Mouse (Mus musculus): ENCODE data around the gene Rdh5.

DNA sequence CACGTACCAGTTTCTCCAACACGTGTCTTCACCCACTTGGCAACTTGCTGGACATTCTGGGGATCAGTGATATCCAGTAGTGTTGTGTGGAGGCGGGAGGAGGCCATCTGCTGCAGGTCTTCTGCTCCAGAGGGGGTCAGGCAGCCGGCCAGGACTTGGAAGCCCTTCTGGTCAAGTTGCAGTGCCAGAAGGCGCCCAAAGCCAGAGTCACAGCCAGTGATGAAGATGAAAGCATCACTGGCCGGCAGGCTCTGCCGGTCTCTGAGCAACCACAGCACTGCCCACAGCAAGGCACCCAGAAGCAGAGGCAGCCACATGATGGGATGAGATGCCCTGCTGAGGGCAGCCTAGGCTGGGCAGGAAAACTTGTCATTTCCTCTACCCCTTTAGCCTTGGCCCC lies 4.4 kb downstream of the Rdh5 start:
- no peak for TF ChIP-seq CTCF (IDR thresholded peaks at IDR 0.05; ENCODE audit: borderline replicate concordance, insufficient read depth, low read depth, low read length)
- TF ChIP-seq POLR2A (IDR thresholded peaks at IDR 0.05; ENCODE audit: borderline replicate concordance, insufficient read depth, low read length), result peak; percentile 30; the same call in 1 of the 2 replicates
